Mouse (Mus musculus): ENCODE measurements around the gene Cdc6. TPM values are rescaled to one million over a fixed set of nuclear protein-coding genes. Genes with fewer than 3 reads are reported as not detected.

The Cdc6 gene
- polyA plus RNA-seq, 2 experiments: 28.6 to 64.1 TPM

DNA sequence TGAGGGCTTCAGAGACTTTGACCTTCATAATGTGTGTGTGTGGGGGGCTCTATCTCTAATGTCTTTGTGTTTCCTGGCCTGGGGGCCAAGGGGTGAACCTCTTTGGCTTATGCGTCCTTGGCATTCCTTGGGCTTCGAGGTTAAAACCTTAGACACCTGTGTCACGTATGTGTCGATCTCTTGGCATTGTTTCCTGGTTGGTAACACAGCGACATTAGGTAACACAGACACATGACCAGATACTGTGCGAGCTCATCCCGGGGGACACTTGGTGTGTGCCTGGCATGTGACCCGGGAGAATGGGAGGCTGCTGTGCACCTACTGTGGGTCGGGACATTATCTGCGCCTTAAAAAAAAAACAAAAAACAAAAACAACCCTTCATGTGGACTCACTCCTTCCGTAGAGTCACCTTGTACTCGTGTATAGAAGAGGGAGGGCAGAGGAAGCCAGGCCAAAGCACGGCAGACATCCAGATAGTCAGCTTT, 46.3 kb downstream of the Cdc6 start:
- TF ChIP-seq CTCF (IDR thresholded peaks at IDR 0.05; ENCODE audit: low read depth): no peak
- no peak for TF ChIP-seq EP300 (IDR thresholded peaks at IDR 0.05; ENCODE audit: low read depth)
- Histone ChIP-seq H3K4me2 (ENCODE audit: low read depth) (peak overlapping the region; percentile 8), H3K9ac (replicated peaks) (no peak overlapping the region), H3K36me3 (replicated peaks; ENCODE audit: control insufficient read depth, insufficient read depth, low read depth) (no peaks in the 10 kb centered on the region), H3K27me3 (ENCODE audit: control insufficient read depth, insufficient read depth, low read length) (no peaks in the 10 kb centered on the region), H3K4me1 (replicated peaks; ENCODE audit: control insufficient read depth in 2 of 2, insufficient read depth in 2 of 2, low read length in 1 of 2) (peaks cover 4 to 25% of the 10 kb centered on the region in 2 experiments; a peak in 3 of 4 replicates), H3K27ac (no peak overlapping the region), H3K4me3 (ENCODE audit: insufficient read depth in 1 of 2, low read depth in 2 of 2, low read length in 2 of 2) (no peak overlapping the region), H3K9me3 (ENCODE audit: control insufficient read depth, low read length) (no peaks in the 10 kb centered on the region)
- ATAC-seq (ENCODE audit: insufficient read depth) (no peak), DNase-seq (ENCODE audit: low read depth in 3 of 3, low spot score in 3 of 3) (no peak)
- 23% methylated on average over 13 of the region's 13 CpGs for WGBS (ENCODE audit: insufficient replicate concordance)

DNA sequence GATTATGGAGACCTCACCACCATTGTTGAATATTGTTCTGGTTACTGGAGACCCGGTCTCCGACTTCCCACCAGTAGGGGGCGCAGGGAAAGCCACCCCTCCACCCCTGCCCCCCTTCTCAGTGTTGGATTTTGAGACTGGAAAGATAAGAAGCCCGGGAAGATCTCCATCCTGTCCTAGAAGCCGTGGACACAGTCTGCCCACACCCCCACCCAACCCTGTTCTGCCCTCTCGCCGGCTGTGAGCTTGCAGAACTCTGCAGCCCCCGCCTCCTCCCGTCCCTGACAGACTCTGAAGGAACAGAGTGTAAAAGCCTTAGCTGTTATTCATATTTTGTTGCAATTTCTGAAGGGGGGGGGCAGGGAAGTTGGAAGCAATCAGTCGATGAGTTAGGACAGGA, 46.8 kb downstream of the Cdc6 start:
- Histone ChIP-seq H3K9me3 (ENCODE audit: control insufficient read depth, low read length) (no peaks in the 10 kb centered on the region), H3K36me3 (replicated peaks; ENCODE audit: control insufficient read depth, insufficient read depth, low read depth) (no peaks in the 10 kb centered on the region), H3K9ac (replicated peaks) (no peak overlapping the region), H3K4me1 (replicated peaks; ENCODE audit: control insufficient read depth in 2 of 2, insufficient read depth in 2 of 2, low read length in 1 of 2) (peaks cover 4 to 23% of the 10 kb centered on the region in 2 experiments; a peak in 3 of 4 replicates), H3K4me3 (ENCODE audit: insufficient read depth in 1 of 2, low read depth in 2 of 2, low read length in 2 of 2) (no peak overlapping the region), H3K4me2 (ENCODE audit: low read depth) (peak overlapping the region; percentile 8), H3K27ac (no peak overlapping the region), H3K27me3 (ENCODE audit: control insufficient read depth, insufficient read depth, low read length) (no peaks in the 10 kb centered on the region)
- DNase-seq (ENCODE audit: low read depth in 3 of 3, low spot score in 3 of 3) (no peak), ATAC-seq (ENCODE audit: insufficient read depth) (peak; percentile 16; the same call in 1 of the 2 replicates)
- WGBS (ENCODE audit: insufficient replicate concordance): 11% methylated on average over 10 of the region's 10 CpGs
- TF ChIP-seq EP300 (IDR thresholded peaks at IDR 0.05; ENCODE audit: low read depth) (no peak), CTCF (IDR thresholded peaks at IDR 0.05; ENCODE audit: low read depth) (peak; percentile 72)

DNA sequence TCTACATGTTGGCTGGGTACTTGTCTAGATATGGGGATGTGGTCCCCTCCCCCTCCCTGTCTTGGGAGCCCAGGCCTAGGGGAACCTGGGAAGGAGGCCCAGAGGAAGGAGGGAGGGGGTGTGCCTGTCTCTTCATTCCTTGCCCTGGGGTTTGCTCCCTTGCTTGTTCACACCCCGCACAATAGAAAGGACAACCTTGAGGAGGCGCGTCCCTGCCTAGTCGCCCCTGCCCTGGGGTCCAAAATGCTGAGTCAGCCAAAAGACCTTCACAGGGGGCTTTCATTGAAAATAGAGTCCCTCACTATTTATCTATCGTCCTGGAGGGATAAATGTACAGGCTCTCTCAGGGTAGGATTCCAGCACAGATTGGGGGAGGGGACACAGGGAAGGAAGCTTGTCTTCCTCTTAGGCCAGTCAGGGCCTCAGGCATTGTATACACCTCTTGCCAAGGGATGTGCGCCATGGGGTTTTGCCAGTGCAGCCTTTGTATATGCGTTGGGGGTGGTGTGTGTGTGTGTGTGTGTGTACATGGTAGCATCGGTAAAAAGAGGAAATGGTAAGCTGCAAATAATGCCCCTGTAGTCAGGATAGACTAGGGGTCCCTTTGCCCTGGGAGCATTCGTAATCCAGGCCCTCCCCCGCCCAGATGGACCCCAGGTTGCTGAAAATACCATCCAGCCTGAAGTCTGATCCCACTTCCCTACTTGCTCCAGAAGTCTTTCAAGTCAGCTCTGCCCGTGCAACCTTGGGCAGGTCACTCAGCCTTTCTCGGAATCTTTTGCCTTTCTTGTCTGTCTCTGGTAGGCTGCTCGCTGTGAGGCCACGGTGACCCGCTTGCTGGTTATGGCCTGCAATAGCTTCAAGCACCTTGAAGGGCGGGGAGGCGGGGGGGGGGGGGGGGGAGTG, 47.5 kb downstream of the Cdc6 start:
- no peaks in the 10 kb centered on the region for H3K9me3 ChIP-seq (ENCODE audit: control insufficient read depth, low read length)
- WGBS (ENCODE audit: insufficient replicate concordance): 25% methylated on average over 17 of the region's 17 CpGs
- no peak overlapping the region for H3K4me2 ChIP-seq (ENCODE audit: low read depth)
- H3K27me3 ChIP-seq (ENCODE audit: control insufficient read depth, insufficient read depth, low read length): peaks cover 2% of the 10 kb centered on the region
- H3K36me3 ChIP-seq (replicated peaks; ENCODE audit: control insufficient read depth, insufficient read depth, low read depth): no peaks in the 10 kb centered on the region
- ATAC-seq (ENCODE audit: insufficient read depth) (no peak), DNase-seq (ENCODE audit: low read depth in 3 of 3, low spot score in 3 of 3) (no peak)
- H3K4me3 ChIP-seq (ENCODE audit: insufficient read depth in 1 of 2, low read depth in 2 of 2, low read length in 2 of 2): no peak overlapping the region
- H3K27ac ChIP-seq: no peak overlapping the region
- H3K4me1 ChIP-seq (replicated peaks; ENCODE audit: control insufficient read depth in 2 of 2, insufficient read depth in 2 of 2, low read length in 1 of 2): peaks cover 5 to 23% of the 10 kb centered on the region in 2 experiments; a peak in 3 of 4 replicates
- no peak for TF ChIP-seq EP300 (IDR thresholded peaks at IDR 0.05; ENCODE audit: low read depth)
- TF ChIP-seq CTCF (IDR thresholded peaks at IDR 0.05; ENCODE audit: low read depth): no peak
- no peak overlapping the region for H3K9ac ChIP-seq (replicated peaks)

DNA sequence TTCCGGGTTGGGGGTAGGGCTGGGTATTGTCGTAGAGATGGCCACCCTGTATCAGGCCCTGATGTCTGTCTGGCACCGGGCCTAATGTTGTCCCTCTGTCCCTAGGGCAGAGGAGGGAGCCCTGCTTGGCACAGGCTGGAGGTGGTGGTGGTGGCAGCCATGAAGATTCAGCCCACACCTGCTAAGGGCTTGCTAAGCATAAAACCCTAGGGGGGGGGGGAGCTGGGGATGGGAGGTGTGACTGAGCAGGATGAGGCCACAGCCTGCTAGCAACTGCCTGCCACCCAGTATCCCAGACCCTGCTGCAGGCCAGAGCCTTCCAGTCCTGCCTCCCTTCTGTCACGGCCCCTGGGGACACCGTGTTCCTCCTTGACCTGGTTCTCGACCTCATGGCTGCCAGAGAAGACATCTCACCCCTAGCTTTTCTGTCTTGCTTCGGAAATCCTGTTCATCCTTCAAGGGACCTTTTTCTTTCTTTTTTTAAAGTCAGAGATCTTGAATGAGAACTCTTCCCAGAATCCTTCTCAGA, 48.2 kb downstream of the Cdc6 start:
- no peak overlapping the region for H3K4me2 ChIP-seq (ENCODE audit: low read depth)
- H3K4me3 ChIP-seq (ENCODE audit: insufficient read depth in 1 of 2, low read depth in 2 of 2, low read length in 2 of 2): no peak overlapping the region
- TF ChIP-seq CTCF (IDR thresholded peaks at IDR 0.05; ENCODE audit: low read depth) (no peak), EP300 (IDR thresholded peaks at IDR 0.05; ENCODE audit: low read depth) (no peak)
- ATAC-seq (ENCODE audit: insufficient read depth) (no peak), DNase-seq (ENCODE audit: low read depth in 3 of 3, low spot score in 3 of 3) (no peak)
- no peaks in the 10 kb centered on the region for H3K9me3 ChIP-seq (ENCODE audit: control insufficient read depth, low read length)
- WGBS (ENCODE audit: insufficient replicate concordance): 42% methylated on average over 7 of the region's 7 CpGs
- no peak overlapping the region for H3K9ac ChIP-seq (replicated peaks)
- peaks cover 9% of the 10 kb centered on the region for H3K27me3 ChIP-seq (ENCODE audit: control insufficient read depth, insufficient read depth, low read length)
- H3K36me3 ChIP-seq (replicated peaks; ENCODE audit: control insufficient read depth, insufficient read depth, low read depth): no peaks in the 10 kb centered on the region
- peaks cover 7 to 23% of the 10 kb centered on the region in 2 experiments; a peak in 3 of 4 replicates for H3K4me1 ChIP-seq (replicated peaks; ENCODE audit: control insufficient read depth in 2 of 2, insufficient read depth in 2 of 2, low read length in 1 of 2)
- no peak overlapping the region for H3K27ac ChIP-seq

GRCm38 (mm10) chr11:98956340-98956739, 48.7 kb downstream of the Cdc6 start:
- Histone ChIP-seq H3K9ac (replicated peaks) (no peak overlapping the region), H3K4me1 (replicated peaks; ENCODE audit: control insufficient read depth in 2 of 2, insufficient read depth in 2 of 2, low read length in 1 of 2) (peaks cover 7 to 23% of the 10 kb centered on the region in 2 experiments; a peak in 3 of 4 replicates), H3K4me3 (ENCODE audit: insufficient read depth in 1 of 2, low read depth in 2 of 2, low read length in 2 of 2) (no peak overlapping the region), H3K9me3 (ENCODE audit: control insufficient read depth, low read length) (no peaks in the 10 kb centered on the region), H3K4me2 (ENCODE audit: low read depth) (no peak overlapping the region), H3K27me3 (ENCODE audit: control insufficient read depth, insufficient read depth, low read length) (peaks cover 15% of the 10 kb centered on the region), H3K36me3 (replicated peaks; ENCODE audit: control insufficient read depth, insufficient read depth, low read depth) (no peaks in the 10 kb centered on the region), H3K27ac (no peak overlapping the region)
- no peak for ATAC-seq (ENCODE audit: insufficient read depth)
- 61% methylated on average over 10 of the region's 10 CpGs for WGBS (ENCODE audit: insufficient replicate concordance)
- no peak for DNase-seq (ENCODE audit: low read depth in 3 of 3, low spot score in 3 of 3)
- TF ChIP-seq EP300 (IDR thresholded peaks at IDR 0.05; ENCODE audit: low read depth): no peak
- no peak for TF ChIP-seq CTCF (IDR thresholded peaks at IDR 0.05; ENCODE audit: low read depth)
